Comparison of ENCODE assay signal across 8 mouse cellular contexts in genomic region chr1:194977371-194977761, GRCm38 (mm10). TPM values are rescaled to one million over a fixed set of nuclear protein-coding genes. Genes with fewer than 3 reads are reported as not detected.
DNase-seq lines count a peak whose midpoint lies in the region; ATAC-seq and TF ChIP-seq lines count a peak whose summit lies in the region.

No protein-coding gene starts in this region.

- H3K4me1 ChIP-seq in MEL (ENCODE audit: control insufficient read depth in 1 of 2, insufficient read depth in 2 of 2, low read length in 2 of 2): peaks cover 21 to 32% of the 10 kb centered on the region in 2 experiments
- peaks cover 12% of the 10 kb centered on the region; the same call in 1 of the 2 replicates for H3K4me1 ChIP-seq in embryonic facial prominence, embryonic 12.5 days
- peaks cover 15% of the 10 kb centered on the region for H3K4me1 ChIP-seq in hindbrain, embryonic 14.5 days (replicated peaks; ENCODE audit: control insufficient read depth, insufficient read depth, low read length)
- H3K4me1 ChIP-seq in liver, embryonic 14.5 days (replicated peaks; ENCODE audit: control insufficient read depth in 2 of 2, insufficient read depth in 2 of 2, low read length in 1 of 2): peaks cover 29 to 33% of the 10 kb centered on the region in 2 experiments
- H3K4me1 ChIP-seq in stomach, postnatal 0 days (replicated peaks; ENCODE audit: control insufficient read depth, insufficient read depth): peaks cover 6% of the 10 kb centered on the region; the same call in 1 of the 2 replicates

- TF ChIP-seq EP300 in MEL (IDR thresholded peaks at IDR 0.05; ENCODE audit: low read depth in 1 of 2, low read length in 2 of 2): 0 out of 4 replicates have a peak, but pooled peaks have one; percentile 14 to 27
- no peak for TF ChIP-seq EP300 in liver, embryonic 14.5 days (IDR thresholded peaks at IDR 0.05; ENCODE audit: low read depth)
- no peak for TF ChIP-seq EP300 in stomach, postnatal 0 days (optimal IDR thresholded peaks at IDR 0.05)

- H3K27ac ChIP-seq in MEL (ENCODE audit: control insufficient read depth, low read depth, low read length): no peak overlapping the region
- no peak overlapping the region for H3K27ac ChIP-seq in embryonic facial prominence, embryonic 12.5 days
- H3K27ac ChIP-seq in hindbrain, embryonic 14.5 days: no peak overlapping the region
- H3K27ac ChIP-seq in liver, embryonic 14.5 days: no peak overlapping the region
- no peak overlapping the region for H3K27ac ChIP-seq in stomach, postnatal 0 days (replicated peaks)

- H3K36me3 ChIP-seq in MEL (ENCODE audit: control insufficient read depth in 1 of 2, insufficient read depth in 2 of 2, low read length in 2 of 2): peaks cover 0 to 34% of the 10 kb centered on the region in 2 experiments; a peak in 2 of 4 replicates
- no peaks in the 10 kb centered on the region for H3K36me3 ChIP-seq in embryonic facial prominence, embryonic 12.5 days
- no peaks in the 10 kb centered on the region for H3K36me3 ChIP-seq in hindbrain, embryonic 14.5 days (replicated peaks; ENCODE audit: control insufficient read depth, insufficient read depth)
- no peaks in the 10 kb centered on the region for H3K36me3 ChIP-seq in liver, embryonic 14.5 days (replicated peaks; ENCODE audit: control insufficient read depth, insufficient read depth, low read depth)
- no peaks in the 10 kb centered on the region for H3K36me3 ChIP-seq in stomach, postnatal 0 days (ENCODE audit: control insufficient read depth, insufficient read depth, low read length)

- no peak for TF ChIP-seq CTCF in MEL (IDR thresholded peaks at IDR 0.05 in 2 of 3, conservative IDR thresholded peaks at IDR 0.05 in 1 of 3; ENCODE audit: control insufficient read depth in 1 of 3, insufficient read depth in 1 of 3, low read depth in 2 of 3, low read length in 3 of 3, poor library complexity in 1 of 3, severe bottlenecking in 1 of 3)
- no peak for TF ChIP-seq CTCF in liver, embryonic 14.5 days (IDR thresholded peaks at IDR 0.05; ENCODE audit: low read depth)
- no peak for TF ChIP-seq CTCF in stomach, postnatal 0 days (IDR thresholded peaks at IDR 0.05; ENCODE audit: low read depth)

- H3K79me2 ChIP-seq in MEL (ENCODE audit: control insufficient read depth, insufficient read depth, low read length, poor library complexity): peaks cover 5% of the 10 kb centered on the region; the same call in 1 of the 2 replicates

- TF ChIP-seq POLR2A in MEL (IDR thresholded peaks at IDR 0.05; ENCODE audit: control insufficient read depth in 1 of 2, insufficient read depth in 1 of 2, low read depth in 1 of 2, low read length in 2 of 2, poor library complexity in 1 of 2): no peak

- no peak for ATAC-seq in embryonic facial prominence, embryonic 12.5 days (ENCODE audit: insufficient number of reproducible peaks, insufficient read depth, low FRiP score, low TSS enrichment)
- no peak for ATAC-seq in hindbrain, embryonic 14.5 days (ENCODE audit: low FRiP score)
- no peak for ATAC-seq in liver, embryonic 14.5 days (ENCODE audit: insufficient read depth)
- ATAC-seq in stomach, postnatal 0 days (ENCODE audit: low FRiP score, low TSS enrichment): no peak

- peak overlapping the region; percentile 58 to 92 for H3K4me3 ChIP-seq in MEL (ENCODE audit: control insufficient read depth in 1 of 2, insufficient read depth in 1 of 2, low read depth in 2 of 2, low read length in 2 of 2)
- no peak overlapping the region for H3K4me3 ChIP-seq in embryonic facial prominence, embryonic 12.5 days
- peak overlapping the region; percentile 67 for H3K4me3 ChIP-seq in hindbrain, embryonic 14.5 days (replicated peaks; ENCODE audit: low read length)
- H3K4me3 ChIP-seq in liver, embryonic 14.5 days (ENCODE audit: insufficient read depth in 1 of 2, low read depth in 2 of 2, low read length in 2 of 2): peak overlapping the region; percentile 70 to 77
- no peak overlapping the region for H3K4me3 ChIP-seq in stomach, postnatal 0 days (ENCODE audit: low read depth, low read length)

- no peak for TF ChIP-seq RAD21 in MEL (IDR thresholded peaks at IDR 0.05; ENCODE audit: low read depth, low read length)

- no peaks in the 10 kb centered on the region for H3K9me3 ChIP-seq in MEL (replicated peaks; ENCODE audit: insufficient read depth, low read length)
- H3K9me3 ChIP-seq in embryonic facial prominence, embryonic 12.5 days: no peaks in the 10 kb centered on the region
- no peaks in the 10 kb centered on the region for H3K9me3 ChIP-seq in hindbrain, embryonic 14.5 days (ENCODE audit: control insufficient read depth, low read length)
- H3K9me3 ChIP-seq in liver, embryonic 14.5 days (ENCODE audit: control insufficient read depth, low read length): no peaks in the 10 kb centered on the region
- H3K9me3 ChIP-seq in stomach, postnatal 0 days (ENCODE audit: control insufficient read depth, low read length): no peaks in the 10 kb centered on the region

- peak overlapping the region; percentile 90 for H3K4me2 ChIP-seq in embryonic facial prominence, embryonic 12.5 days (replicated peaks)
- peak overlapping the region; percentile 77 for H3K4me2 ChIP-seq in hindbrain, embryonic 14.5 days (replicated peaks)
- peak overlapping the region; percentile 94 for H3K4me2 ChIP-seq in liver, embryonic 14.5 days (ENCODE audit: low read depth)
- H3K4me2 ChIP-seq in stomach, postnatal 0 days (replicated peaks; ENCODE audit: low read depth): peak overlapping the region; percentile 93

- no peaks in the 10 kb centered on the region for H3K27me3 ChIP-seq in MEL (ENCODE audit: control insufficient read depth in 1 of 2, insufficient read depth in 2 of 2, low read length in 2 of 2)
- 0 out of 2 replicates have a peak, but pooled peaks cover 5% of the 10 kb centered on the region for H3K27me3 ChIP-seq in embryonic facial prominence, embryonic 12.5 days
- no peaks in the 10 kb centered on the region for H3K27me3 ChIP-seq in hindbrain, embryonic 14.5 days (ENCODE audit: control insufficient read depth, insufficient read depth, low read length)
- H3K27me3 ChIP-seq in liver, embryonic 14.5 days (ENCODE audit: control insufficient read depth, insufficient read depth, low read length): no peaks in the 10 kb centered on the region
- no peaks in the 10 kb centered on the region for H3K27me3 ChIP-seq in stomach, postnatal 0 days (ENCODE audit: control insufficient read depth, insufficient read depth, low read length)

- peak; percentile 38 to 70 for DNase-seq in gastrocnemius, adult 8-10 months (ENCODE audit: low spot score in 2 of 2)
- no peak for DNase-seq in gastrocnemius, postnatal 4 days (ENCODE audit: low spot score in 2 of 2)
- DNase-seq in MEL (ENCODE audit: low read depth, low spot score): no peak
- DNase-seq in hindbrain, embryonic 14.5 days (ENCODE audit: low spot score): no peak
- no peak for DNase-seq in liver, embryonic 14.5 days (ENCODE audit: low read depth in 3 of 3, low spot score in 3 of 3)
- no peak for DNase-seq in stomach, postnatal 0 days (ENCODE audit: low spot score)
- no peak for DNase-seq in T-cell, adult 2 months (ENCODE audit: low spot score)

- no peak overlapping the region for H3K9ac ChIP-seq in MEL (ENCODE audit: control insufficient read depth, low read depth, low read length, poor library complexity, severe bottlenecking)
- H3K9ac ChIP-seq in embryonic facial prominence, embryonic 12.5 days: no peak overlapping the region
- peak overlapping the region; percentile 75; the same call in 1 of the 2 replicates for H3K9ac ChIP-seq in hindbrain, embryonic 14.5 days
- H3K9ac ChIP-seq in liver, embryonic 14.5 days (replicated peaks): no peak overlapping the region; the same call in 1 of the 2 replicates
- H3K9ac ChIP-seq in stomach, postnatal 0 days (ENCODE audit: low read length): no peak overlapping the region

- 0% methylated on average over 1 of the region's 1 CpGs for WGBS in embryonic facial prominence, embryonic 12.5 days
- WGBS in hindbrain, embryonic 14.5 days: 10% methylated on average over 1 of the region's 1 CpGs
- WGBS in liver, embryonic 14.5 days (ENCODE audit: insufficient replicate concordance): 21% methylated on average over 1 of the region's 1 CpGs
- 31% methylated on average over 1 of the region's 1 CpGs for WGBS in stomach, postnatal 0 days

TF ChIP-seq in MEL, 35 proteins besides CTCF, POLR2A, EP300 and RAD21:
- TF ChIP-seq UBTF (IDR thresholded peaks at IDR 0.05; ENCODE audit: borderline replicate concordance, insufficient read depth, low read depth, low read length) (no peak), ZC3H11A (IDR thresholded peaks at IDR 0.05; ENCODE audit: low read depth, low read length) (no peak), BHLHE40 (IDR thresholded peaks at IDR 0.05; ENCODE audit: borderline replicate concordance, low read depth, low read length) (no peak), POLR2AphosphoS2 (IDR thresholded peaks at IDR 0.05; ENCODE audit: low read length) (no peak), ELF1 (IDR thresholded peaks at IDR 0.05; ENCODE audit: low read depth, low read length) (no peak), MXI1 (IDR thresholded peaks at IDR 0.05; ENCODE audit: low read depth, low read length) (no peak)

RNA-seq across cellular contexts. Expression of gene Cd34, which starts 38.7 kb away (rescaled TPM):
- total RNA-seq in gastrocnemius, adult 8-10 months (2022): 10 to 100 TPM; 25.2 to 34.4 (median 30.6) TPM
- total RNA-seq in gastrocnemius, postnatal 4 days (2021): 100 to 1,000 TPM; 225 to 262 TPM
- total RNA-seq in MEL (2012; rRNA removed): 0.10 TPM in 1 of 2 replicates, not detected in the other
- polyA plus RNA-seq in MEL (2012; ENCODE audit: insufficient read depth in 1 of 2, insufficient read length in 2 of 2, low read depth in 1 of 2, low replicate concordance in 2 of 2, missing spikeins in 1 of 2): under 1 TPM in 1 of 2 experiments, not detected in 1; 0.14 TPM
- 63.3 and 63.4 TPM in 2 replicates for polyA plus RNA-seq in embryonic facial prominence, embryonic 12.5 days (2016; fragmentation: Nextera tagmentation; extraction: Ambion mirVana)
- polyA plus RNA-seq in hindbrain, embryonic 14.5 days (2014; fragmentation: Nextera tagmentation; extraction: Ambion mirVana): 38.3 and 38.6 TPM in 2 replicates
- 5.8 and 7.7 TPM in 2 replicates for polyA plus RNA-seq in liver, embryonic 14.5 days (2012; rRNA removed)
- polyA plus RNA-seq in liver, embryonic 14.5 days (2014; fragmentation: Nextera tagmentation; extraction: Ambion mirVana): 10.6 and 11.2 TPM in 2 replicates
- 49.9 and 54.8 TPM in 2 replicates for polyA plus RNA-seq in stomach, postnatal 0 days (2015; fragmentation: Nextera tagmentation; extraction: Ambion mirVana)

Comparison
In these comparisons a context has a peak if more than half of its experiments do, and no peak if none do; other contexts are left out.
1. DNase-seq: peak in gastrocnemius, adult 8-10 months (2 of 2); none in gastrocnemius, postnatal 4 days (0 of 2), MEL (single experiment), hindbrain, embryonic 14.5 days (single experiment), liver, embryonic 14.5 days (0 of 3), stomach, postnatal 0 days (single experiment) and T-cell, adult 2 months (single experiment).
2. H3K4me3 ChIP-seq: peak in MEL (2 of 2), hindbrain, embryonic 14.5 days (single experiment) and liver, embryonic 14.5 days (2 of 2); none in embryonic facial prominence, embryonic 12.5 days (single experiment) and stomach, postnatal 0 days (single experiment).
3. RNA of gene Cd34, which starts 38.7 kb away (polyA plus RNA-seq): 63.3 to 63.4 TPM in embryonic facial prominence, embryonic 12.5 days, 49.9 to 54.8 TPM in stomach, postnatal 0 days, 38.3 to 38.6 TPM in hindbrain, embryonic 14.5 days and 5.8 to 11.2 TPM in liver, embryonic 14.5 days; 0.14 TPM in MEL; every median in the first group is over 4 times any median in the second.
4. Peak in every context shown above with its lines, with median percentiles within 50 percentile points of each other: H3K4me2 ChIP-seq.